Mouse (Mus musculus) limb, embryonic 13.5 days (tissue): ENCODE measurements around the gene Camk1d. TPM values are rescaled to one million over a fixed set of nuclear protein-coding genes. Genes with fewer than 3 reads are reported as not detected.

Experiments used
- ATAC-seq: fragments of 200-750 bp; cut with Nextera tagmentation; 2 replicates; pipeline ENCODE4 v1.8.0; 2017; ENCODE audit warnings: low read depth, moderate number of reproducible peaks, moderate TSS enrichment; ENCODE audit not compliant: low FRiP score
- H3K27ac ChIP-seq: fragments of 300-500 bp; sonication (generic); 2 replicates; pipeline ENCODE4 v1.5.1; 2015; ENCODE audit warnings: inconsistent platforms, mild to moderate bottlenecking, moderate library complexity
- H3K27me3 ChIP-seq: fragments of 300-500 bp; sonication (generic); 2 replicates; pipeline ENCODE4 v1.6.1; 2015; ENCODE audit warnings: mild to moderate bottlenecking, inconsistent platforms
- H3K36me3 ChIP-seq: fragments of 300-500 bp; sonication (generic); 2 replicates; pipeline ENCODE4 v1.6.1; 2015; ENCODE audit warnings: inconsistent platforms, mild to moderate bottlenecking, moderate library complexity
- H3K4me1 ChIP-seq: fragments of 300-500 bp; sonication (generic); 2 replicates; pipeline ENCODE4 v1.6.1; 2015; ENCODE audit warnings: inconsistent platforms
- H3K4me2 ChIP-seq: fragments of 300-500 bp; sonication (generic); replicated peaks from 2 replicates; pipeline ENCODE4 v1.6.1; 2015; ENCODE audit warnings: inconsistent platforms, mild to moderate bottlenecking, moderate library complexity
- H3K4me3 ChIP-seq: fragments of 300-500 bp; sonication (generic); 2 replicates; pipeline ENCODE4 v1.5.1; 2015; ENCODE audit warnings: moderate library complexity, mild to moderate bottlenecking, inconsistent platforms
- H3K9ac ChIP-seq: fragments of 300-500 bp; sonication (generic); 2 replicates; pipeline ENCODE4 v1.6.1; 2015; ENCODE audit warnings: mild to moderate bottlenecking, inconsistent platforms
- H3K9me3 ChIP-seq: fragments of 300-500 bp; sonication (generic); 2 replicates; pipeline ENCODE4 v1.6.1; 2016; ENCODE audit warnings: inconsistent platforms
- WGBS: fragments of 180-500 bp; shearing (Covaris S2); methylation state at CpG from one replicate; pipeline ENCODE4 v1.1.7; 2015; 5-methylcytosine and 5-hydroxymethylcytosine counted together
- polyA plus RNA-seq: library from polyadenylated mRNA; unstranded; fragments of >200 nt; fragmentation: Nextera tagmentation; extraction: Ambion mirVana; gene quantifications from 2 replicates; pipeline ENCODE4 v1.2.1, GENCODE M21; 2015

The Camk1d gene
- polyA plus RNA-seq, 1 experiment from 2014 or later = 2.9 TPM

- no peak overlapping the region for H3K4me2 ChIP-seq
- no peak for ATAC-seq
- H3K36me3 ChIP-seq = no peaks in the 10 kb centered on the region
- no peaks in the 10 kb centered on the region for H3K9me3 ChIP-seq
- no peak overlapping the region for H3K4me3 ChIP-seq
- no peak overlapping the region for H3K27ac ChIP-seq
- H3K4me1 ChIP-seq = peaks cover 13% of the 10 kb centered on the region
- H3K27me3 ChIP-seq = no peaks in the 10 kb centered on the region
- H3K9ac ChIP-seq = no peak overlapping the region
- 87% methylated on average over 4 of the region's 4 CpGs for WGBS
Observed at GRCm38 (mm10) chr2:5316217-5316616, 398.1 kb downstream of the Camk1d start.

- no peak overlapping the region for H3K9ac ChIP-seq
- no peaks in the 10 kb centered on the region for H3K36me3 ChIP-seq
- H3K4me3 ChIP-seq = no peak overlapping the region
- no peak overlapping the region for H3K4me2 ChIP-seq
- H3K27ac ChIP-seq = no peak overlapping the region
- H3K27me3 ChIP-seq = no peaks in the 10 kb centered on the region
- no peaks in the 10 kb centered on the region for H3K9me3 ChIP-seq
- WGBS = 69% methylated on average over 8 of the region's 8 CpGs
- ATAC-seq = no peak
- peaks cover 13% of the 10 kb centered on the region for H3K4me1 ChIP-seq
Observed at GRCm38 (mm10) chr2:5315291-5315828, 399.0 kb downstream of the Camk1d start.

GRCm38 (mm10) chr2:5314530-5315166 lies 399.7 kb downstream of the Camk1d start:
- H3K9me3 ChIP-seq = no peaks in the 10 kb centered on the region
- peaks cover 13% of the 10 kb centered on the region for H3K4me1 ChIP-seq
- no peaks in the 10 kb centered on the region for H3K27me3 ChIP-seq
- H3K36me3 ChIP-seq = no peaks in the 10 kb centered on the region
- WGBS = 32% methylated on average over 9 of the region's 9 CpGs
- no peak overlapping the region for H3K27ac ChIP-seq
- no peak overlapping the region for H3K4me2 ChIP-seq
- ATAC-seq = peak; percentile 44; the same call in 1 of the 2 replicates
- no peak overlapping the region for H3K9ac ChIP-seq
- no peak overlapping the region for H3K4me3 ChIP-seq

GRCm38 (mm10) chr2:5305156-5305555 lies 409.2 kb downstream of the Camk1d start:
- WGBS = 79% methylated on average over 3 of the region's 3 CpGs
- H3K9me3 ChIP-seq = no peaks in the 10 kb centered on the region
- ATAC-seq = no peak

GRCm38 (mm10) chr2:5304451-5304850 lies 409.9 kb downstream of the Camk1d start:
- no peak for ATAC-seq
- WGBS = 84% methylated on average over 12 of the region's 12 CpGs
- H3K9me3 ChIP-seq = no peaks in the 10 kb centered on the region

More at GRCm38 (mm10) chr2:5305156-5305555, 409.2 kb downstream of the Camk1d start:
- Histone ChIP-seq H3K27ac (no peak overlapping the region), H3K36me3 (no peaks in the 10 kb centered on the region), H3K9ac (no peak overlapping the region), H3K4me2 (no peak overlapping the region), H3K27me3 (no peaks in the 10 kb centered on the region), H3K4me3 (no peak overlapping the region), H3K4me1 (no peaks in the 10 kb centered on the region)

DNA sequence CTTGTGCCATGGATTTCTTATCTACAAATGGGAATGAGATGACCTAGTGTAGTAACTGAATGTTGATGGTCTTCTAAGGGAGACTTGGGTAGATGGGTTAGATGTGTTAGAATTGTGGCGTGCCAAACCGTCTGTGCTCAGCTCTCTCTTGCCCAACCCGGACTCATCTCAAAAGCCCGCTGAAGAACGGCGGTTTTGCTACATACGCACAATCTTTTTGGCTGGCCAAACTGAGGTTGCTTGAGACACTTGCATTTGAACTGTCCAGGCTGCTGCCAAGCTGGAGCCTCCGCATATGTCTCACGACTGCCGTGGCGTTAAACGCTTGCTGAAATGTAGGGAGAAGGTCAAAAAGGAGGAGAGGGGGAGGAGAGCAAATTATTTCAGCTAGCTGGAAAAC lies 413.0 kb downstream of the Camk1d start:
- no peak overlapping the region for H3K4me2 ChIP-seq
- H3K9ac ChIP-seq = no peak overlapping the region
- H3K4me1 ChIP-seq = no peaks in the 10 kb centered on the region
- no peak for ATAC-seq
- no peak overlapping the region for H3K27ac ChIP-seq
- H3K4me3 ChIP-seq = no peak overlapping the region
- 90% methylated on average over 12 of the region's 12 CpGs for WGBS
- H3K36me3 ChIP-seq = no peaks in the 10 kb centered on the region
- no peaks in the 10 kb centered on the region for H3K27me3 ChIP-seq
- H3K9me3 ChIP-seq = no peaks in the 10 kb centered on the region

More at GRCm38 (mm10) chr2:5304451-5304850, 409.9 kb downstream of the Camk1d start:
- no peak overlapping the region for H3K9ac ChIP-seq
- H3K36me3 ChIP-seq = no peaks in the 10 kb centered on the region
- no peak overlapping the region for H3K4me3 ChIP-seq
- H3K27ac ChIP-seq = no peak overlapping the region
- no peaks in the 10 kb centered on the region for H3K27me3 ChIP-seq
- H3K4me1 ChIP-seq = no peaks in the 10 kb centered on the region
- H3K4me2 ChIP-seq = no peak overlapping the region

DNA sequence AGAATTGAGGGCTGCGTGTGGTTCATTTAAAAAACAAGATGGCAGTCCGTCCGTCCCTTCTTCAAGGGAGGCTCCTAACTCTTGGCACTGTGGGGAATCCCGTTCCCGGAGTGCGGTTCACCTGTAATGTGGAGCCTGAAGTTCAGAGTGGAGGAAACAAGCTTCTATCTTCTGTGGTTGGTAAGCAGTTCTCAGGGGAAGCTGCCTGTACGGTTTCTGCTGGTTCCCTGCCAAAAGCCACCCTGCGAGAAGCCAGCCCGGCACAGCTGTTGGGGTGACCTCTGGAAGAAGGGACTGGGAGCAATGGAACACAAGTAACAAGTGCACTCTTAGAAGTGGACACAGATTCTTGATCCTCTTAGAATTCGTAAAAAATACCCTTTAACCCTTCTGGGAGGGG lies 416.2 kb downstream of the Camk1d start:
- Histone ChIP-seq H3K27me3 (no peaks in the 10 kb centered on the region), H3K4me2 (no peak overlapping the region), H3K4me3 (no peak overlapping the region), H3K9ac (no peak overlapping the region), H3K36me3 (no peaks in the 10 kb centered on the region), H3K9me3 (no peaks in the 10 kb centered on the region), H3K27ac (no peak overlapping the region), H3K4me1 (0 out of 2 replicates have a peak, but pooled peaks cover 4% of the 10 kb centered on the region)
- ATAC-seq = no peak
- WGBS = 83% methylated on average over 10 of the region's 10 CpGs

DNA sequence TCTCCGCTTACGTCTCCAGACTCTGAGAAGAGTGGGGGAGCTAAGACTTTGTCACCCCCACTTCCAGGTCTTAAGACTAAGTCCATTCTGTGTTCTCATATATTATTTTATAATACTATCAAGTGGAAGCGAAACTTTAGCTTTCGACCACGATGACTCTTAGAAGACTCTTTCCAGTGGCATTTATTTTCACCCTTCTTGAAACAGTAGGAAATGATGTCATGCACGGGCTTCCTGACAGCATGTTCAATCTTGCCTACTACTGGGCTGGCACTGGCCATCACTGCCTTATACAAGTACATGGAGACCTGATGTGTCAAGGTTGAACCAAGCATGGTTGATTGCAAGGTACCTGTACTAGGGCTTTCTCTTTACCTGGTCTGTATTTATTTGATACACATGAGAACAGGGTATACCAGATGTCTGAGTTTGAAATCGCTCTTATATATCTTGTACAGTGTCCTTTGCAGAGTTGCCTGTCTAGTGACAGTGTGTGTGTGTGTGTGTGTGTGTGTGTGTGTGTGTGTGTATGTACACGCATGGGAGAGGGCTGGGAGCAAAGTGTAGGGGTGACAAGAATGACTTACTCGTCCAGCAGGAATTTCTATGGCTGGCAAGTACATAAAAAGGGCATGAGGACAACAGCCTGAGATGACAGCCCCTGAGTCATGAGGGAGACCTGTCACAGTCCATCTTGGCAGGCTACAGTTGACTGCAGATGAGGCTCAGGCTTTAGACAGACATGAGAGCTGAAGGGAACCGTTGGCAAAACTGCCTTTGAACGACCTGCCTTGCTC lies 417.4 kb downstream of the Camk1d start:
- 90% methylated on average over 11 of the region's 11 CpGs for WGBS
- H3K36me3 ChIP-seq = no peaks in the 10 kb centered on the region
- no peak overlapping the region for H3K4me3 ChIP-seq
- H3K27ac ChIP-seq = no peak overlapping the region
- H3K9ac ChIP-seq = no peak overlapping the region
- H3K9me3 ChIP-seq = no peaks in the 10 kb centered on the region
- ATAC-seq = no peak
- no peak overlapping the region for H3K4me2 ChIP-seq
- H3K27me3 ChIP-seq = no peaks in the 10 kb centered on the region
- H3K4me1 ChIP-seq = 0 out of 2 replicates have a peak, but pooled peaks cover 4% of the 10 kb centered on the region

DNA sequence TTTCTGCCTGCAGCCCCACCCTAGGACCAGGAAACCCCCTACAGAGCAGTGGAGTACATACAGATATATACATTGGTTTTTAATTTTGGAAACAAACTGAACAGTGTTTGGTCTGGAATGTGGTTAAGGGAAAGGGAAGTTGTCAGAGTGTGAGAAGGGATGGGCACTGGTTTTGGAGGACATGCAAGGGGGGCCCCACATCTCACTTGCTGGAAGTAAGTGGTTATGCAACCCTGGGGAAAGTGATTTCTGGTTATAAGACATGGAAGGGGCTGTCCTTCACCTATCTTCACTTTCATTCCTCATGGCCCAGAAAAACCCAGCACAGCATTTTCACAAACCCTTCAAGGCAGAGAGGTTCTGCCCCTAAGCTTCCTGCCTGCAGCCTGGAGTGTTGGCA lies 419.2 kb downstream of the Camk1d start:
- Histone ChIP-seq H3K27me3 (no peaks in the 10 kb centered on the region), H3K9me3 (no peaks in the 10 kb centered on the region), H3K27ac (no peak overlapping the region), H3K4me3 (no peak overlapping the region), H3K4me1 (0 out of 2 replicates have a peak, but pooled peaks cover 4% of the 10 kb centered on the region), H3K36me3 (no peaks in the 10 kb centered on the region), H3K9ac (no peak overlapping the region), H3K4me2 (no peak overlapping the region)
- ATAC-seq = no peak

GRCm38 (mm10) chr2:5294451-5294850 lies 419.9 kb downstream of the Camk1d start:
- Histone ChIP-seq H3K4me3 (no peak overlapping the region), H3K4me1 (0 out of 2 replicates have a peak, but pooled peaks cover 4% of the 10 kb centered on the region), H3K36me3 (no peaks in the 10 kb centered on the region), H3K27me3 (no peaks in the 10 kb centered on the region), H3K9me3 (no peaks in the 10 kb centered on the region), H3K4me2 (no peak overlapping the region), H3K27ac (no peak overlapping the region), H3K9ac (no peak overlapping the region)
- ATAC-seq = no peak
- WGBS = 75% methylated on average over 5 of the region's 5 CpGs

GRCm38 (mm10) chr2:5288593-5288992 lies 425.7 kb downstream of the Camk1d start:
- H3K4me2 ChIP-seq = no peak overlapping the region
- H3K36me3 ChIP-seq = no peaks in the 10 kb centered on the region
- ATAC-seq = no peak
- H3K4me3 ChIP-seq = no peak overlapping the region
- 0 out of 2 replicates have a peak, but pooled peaks cover 6% of the 10 kb centered on the region for H3K9me3 ChIP-seq
- 42% methylated on average over 4 of the region's 4 CpGs for WGBS
- H3K27ac ChIP-seq = no peak overlapping the region
- no peaks in the 10 kb centered on the region for H3K27me3 ChIP-seq
- H3K4me1 ChIP-seq = peaks cover 11% of the 10 kb centered on the region; the same call in 1 of the 2 replicates
- no peak overlapping the region for H3K9ac ChIP-seq

GRCm38 (mm10) chr2:5287044-5287380 lies 427.3 kb downstream of the Camk1d start:
- 84% methylated on average over 3 of the region's 3 CpGs for WGBS
- ATAC-seq = peak; percentile 24; the same call in 1 of the 2 replicates
- Histone ChIP-seq H3K27ac (no peak overlapping the region), H3K4me2 (no peak overlapping the region), H3K9me3 (0 out of 2 replicates have a peak, but pooled peaks cover 6% of the 10 kb centered on the region), H3K4me3 (no peak overlapping the region), H3K36me3 (no peaks in the 10 kb centered on the region), H3K9ac (no peak overlapping the region), H3K4me1 (peaks cover 18% of the 10 kb centered on the region), H3K27me3 (no peaks in the 10 kb centered on the region)
